Mouse (Mus musculus) liver, postnatal 0 days (tissue): Measurements from ENCODE around the gene Gm17428. TPM values are rescaled to one million over a fixed set of nuclear protein-coding genes. Genes with fewer than 3 reads are reported as not detected.

Experiments
- ATAC-seq: fragments of 200-750 bp; cut with Nextera tagmentation; 2 replicates; pipeline ENCODE4 v1.8.0; 2017; ENCODE audit warnings: mild to moderate bottlenecking, moderate library complexity
- DNase-seq: peaks from one replicate; pipeline ENCODE4 v3.0.0-alpha.2; 2016
- H3K27ac ChIP-seq: fragments of 300-500 bp; sonication (generic); 2 replicates; pipeline ENCODE4 v1.5.1; 2014; ENCODE audit warnings: antibody characterized with exemption, moderate library complexity, mild to moderate bottlenecking, low read depth
- H3K27me3 ChIP-seq: fragments of 300-500 bp; sonication (generic); 2 replicates; pipeline ENCODE4 v1.6.1; 2014; ENCODE audit warnings: low read length, control low read depth, mixed read lengths; ENCODE audit not compliant: insufficient read depth
- H3K36me3 ChIP-seq: fragments of 300-500 bp; sonication (generic); replicated peaks from 2 replicates; pipeline ENCODE4 v1.6.1; 2014; ENCODE audit warnings: mild to moderate bottlenecking, control low read depth, low read length, moderate library complexity, mixed read lengths; ENCODE audit not compliant: insufficient read depth
- H3K4me1 ChIP-seq: fragments of 300-500 bp; sonication (generic); 2 replicates; pipeline ENCODE4 v1.6.1; 2014; ENCODE audit warnings: antibody characterized with exemption, mild to moderate bottlenecking, control low read depth; ENCODE audit not compliant: insufficient read depth
- H3K4me2 ChIP-seq: fragments of 300-500 bp; sonication (generic); 2 replicates; pipeline ENCODE4 v1.6.1; 2014; ENCODE audit warnings: low read depth, mild to moderate bottlenecking, low read length, moderate library complexity, mixed read lengths
- H3K4me3 ChIP-seq: fragments of 300-500 bp; sonication (generic); 2 replicates; pipeline ENCODE4 v1.5.1; 2014; ENCODE audit warnings: low read depth, low read length
- H3K9ac ChIP-seq: fragments of 300-500 bp; sonication (generic); replicated peaks from 2 replicates; pipeline ENCODE4 v1.6.1; 2014; ENCODE audit warnings: mild to moderate bottlenecking, moderate library complexity
- H3K9me3 ChIP-seq: fragments of 300-500 bp; sonication (generic); 2 replicates; pipeline ENCODE4 v1.6.1; 2016; ENCODE audit warnings: mild to moderate bottlenecking, control low read depth, low read length, mixed read lengths
- CTCF ChIP-seq: sonication (generic); IDR thresholded peaks from 2 replicates; pipeline ENCODE4 v1.5.1; 2016; ENCODE audit warnings: antibody characterized with exemption, low read depth
- EP300 ChIP-seq: IDR thresholded peaks from 2 replicates; pipeline ENCODE4 v1.6.1; 2016; ENCODE audit warnings: antibody characterized with exemption, low read depth, mild to moderate bottlenecking
- WGBS: fragments of 180-500 bp; shearing (Covaris S2); extraction: QIAGEN DNeasy Blood & Tissue Kit; methylation state at CpG from one replicate; pipeline ENCODE4 v1.1.7; 2014; ENCODE audit not compliant: insufficient replicate concordance; 5-methylcytosine and 5-hydroxymethylcytosine counted together
- polyA plus RNA-seq: library from polyadenylated mRNA; unstranded; fragments of >200 nt; fragmentation: Nextera tagmentation; extraction: Ambion mirVana; gene quantifications from 2 replicates; pipeline ENCODE4 v1.2.1, GENCODE M21; 2015

The Gm17428 gene
- polyA plus RNA-seq, 1 experiment from 2014 or later = not detected

GRCm38 (mm10) chr14:54936831-54937160, 39.9 kb upstream of the Gm17428 start:
- TF ChIP-seq EP300 (no peak), CTCF (no peak)
- H3K27ac ChIP-seq = no peak overlapping the region

GRCm38 (mm10) chr14:54937361-54938182, 39.2 kb upstream of the Gm17428 start:
- no peak for TF ChIP-seq EP300
- TF ChIP-seq CTCF = no peak
- Histone ChIP-seq H3K4me3 (no peak overlapping the region), H3K27ac (no peak overlapping the region), H3K4me1 (no peaks in the 10 kb centered on the region), H3K9ac (no peak overlapping the region), H3K4me2 (no peak overlapping the region), H3K36me3 (no peaks in the 10 kb centered on the region), H3K27me3 (no peaks in the 10 kb centered on the region), H3K9me3 (no peaks in the 10 kb centered on the region)
- no peak for ATAC-seq
- 78% methylated on average over 16 of the region's 16 CpGs for WGBS
- DNase-seq = no peak

More at GRCm38 (mm10) chr14:54936831-54937160, 39.9 kb upstream of the Gm17428 start:
- Histone ChIP-seq H3K27me3 (no peaks in the 10 kb centered on the region), H3K4me2 (no peak overlapping the region), H3K4me1 (no peaks in the 10 kb centered on the region), H3K9ac (no peak overlapping the region), H3K4me3 (no peak overlapping the region), H3K36me3 (no peaks in the 10 kb centered on the region), H3K9me3 (no peaks in the 10 kb centered on the region)
- DNase-seq (no peak), ATAC-seq (no peak)
- WGBS = 39% methylated on average over 6 of the region's 6 CpGs

- Histone ChIP-seq H3K4me1 (no peaks in the 10 kb centered on the region), H3K9me3 (no peaks in the 10 kb centered on the region), H3K4me3 (no peak overlapping the region), H3K9ac (no peak overlapping the region), H3K27me3 (no peaks in the 10 kb centered on the region), H3K4me2 (no peak overlapping the region), H3K27ac (no peak overlapping the region), H3K36me3 (no peaks in the 10 kb centered on the region)
- no peak for DNase-seq
- no peak for ATAC-seq
- WGBS = 71% methylated on average over 15 of the region's 15 CpGs
- TF ChIP-seq CTCF (no peak), EP300 (no peak)
These were observed 38.1 kb upstream of the Gm17428 start for GRCm38 (mm10) chr14:54938431-54939219.

GRCm38 (mm10) chr14:54939434-54940175, 37.1 kb upstream of the Gm17428 start:
- Histone ChIP-seq H3K4me3 (no peak overlapping the region), H3K4me2 (no peak overlapping the region), H3K27me3 (no peaks in the 10 kb centered on the region), H3K9me3 (no peaks in the 10 kb centered on the region), H3K27ac (no peak overlapping the region), H3K4me1 (no peaks in the 10 kb centered on the region), H3K9ac (no peak overlapping the region), H3K36me3 (no peaks in the 10 kb centered on the region)
- DNase-seq = peak; percentile 66
- ATAC-seq = peak; percentile 60; the same call in 1 of the 2 replicates
- 47% methylated on average over 12 of the region's 12 CpGs for WGBS
- peak; percentile 89 for TF ChIP-seq CTCF
- TF ChIP-seq EP300 = no peak

- Histone ChIP-seq H3K27me3 (no peaks in the 10 kb centered on the region), H3K4me2 (no peak overlapping the region), H3K4me1 (no peaks in the 10 kb centered on the region), H3K9ac (no peak overlapping the region), H3K27ac (no peak overlapping the region), H3K9me3 (no peaks in the 10 kb centered on the region), H3K4me3 (no peak overlapping the region), H3K36me3 (no peaks in the 10 kb centered on the region)
- ATAC-seq = no peak
- TF ChIP-seq EP300 (no peak), CTCF (no peak)
- 70% methylated on average over 3 of the region's 3 CpGs for WGBS
- no peak for DNase-seq
These were observed 36.6 kb upstream of the Gm17428 start for GRCm38 (mm10) chr14:54940176-54940530.
